Mouse (Mus musculus) heart, adult 2 months (tissue): Measurements from ENCODE around the gene Atxn7l1. TPM values are rescaled to one million over a fixed set of nuclear protein-coding genes. Genes with fewer than 3 reads are reported as not detected.
A peak's percentile ranks its signal among the peaks of the same experiment; 100 is the strongest.

Experiments used
- DNase-seq, 2 experiments: peaks; one replicate each; pipeline ENCODE4 v3.0.0; 2021
- H3K27ac ChIP-seq: fragments of 200-600 bp; 2 replicates; pipeline ENCODE4 v1.8.1; 2022
- H3K27me3 ChIP-seq: fragments of 200-500 bp; 2 replicates; pipeline ENCODE4 v1.6.1; 2012; ENCODE audit warnings: mild to moderate bottlenecking, low read length, inconsistent platforms, mixed read lengths; ENCODE audit not compliant: control insufficient read depth, insufficient read depth
- H3K36me3 ChIP-seq: fragments of 200-500 bp; 2 replicates; pipeline ENCODE4 v1.6.1; 2012; ENCODE audit warnings: low read length, inconsistent platforms; ENCODE audit not compliant: control insufficient read depth, insufficient read depth
- H3K4me1 ChIP-seq: fragments of 200-500 bp; 2 replicates; pipeline ENCODE4 v1.6.1; 2011; ENCODE audit warnings: low read length; ENCODE audit not compliant: control insufficient read depth, insufficient read depth
- H3K4me3 ChIP-seq: fragments of 200-600 bp; 2 replicates; pipeline ENCODE4 v1.8.1; 2022
- H3K79me2 ChIP-seq: fragments of 200-500 bp; replicated peaks from 2 replicates; pipeline ENCODE4 v1.6.1; 2012; ENCODE audit warnings: mild to moderate bottlenecking, inconsistent platforms, low read length, moderate library complexity, mixed read lengths; ENCODE audit not compliant: control insufficient read depth, insufficient read depth
- H3K9ac ChIP-seq: fragments of 200-500 bp; 2 replicates; pipeline ENCODE4 v1.6.1; 2012; ENCODE audit warnings: low read depth, mild to moderate bottlenecking, control low read depth, inconsistent platforms, low read length, mixed read lengths
- CTCF ChIP-seq: fragments of 200-600 bp; IDR thresholded peaks from 2 replicates; pipeline ENCODE4 v1.8.1; 2022; ENCODE audit warnings: antibody characterized with exemption, mild to moderate bottlenecking, moderate library complexity
- EP300 ChIP-seq: fragments of 200-500 bp; IDR thresholded peaks from 2 replicates; pipeline ENCODE4 v1.6.1; 2011; ENCODE audit warnings: low read depth, low read length, control low read depth; ENCODE audit not compliant: insufficient read depth
- POLR2A ChIP-seq: fragments of 200-500 bp; IDR thresholded peaks from 2 replicates; pipeline ENCODE4 v1.6.1; 2011; ENCODE audit warnings: mild to moderate bottlenecking, low read depth, low read length, control low read depth; ENCODE audit not compliant: insufficient read depth
- WGBS: fragments of 180-500 bp; shearing (Covaris S2); methylation state at CpG from one replicate; pipeline ENCODE4 v1.1.7; 2018; 5-methylcytosine and 5-hydroxymethylcytosine counted together
- intact Hi-C: fragments of 180-260 bp; cut with DNase I; formaldehyde crosslinking; loops from one replicate; pipeline ENCODE4 v1.15.1; 2025
- polyA plus RNA-seq: library from polyadenylated mRNA; depleted of rRNA; stranded (reverse); fragments of >200 nt; gene quantifications from 2 replicates; pipeline ENCODE4 v1.2.3, GENCODE M21; 2012
- total RNA-seq, 2 experiments: library from RNA; stranded (reverse); gene quantifications; 2 replicates each; pipeline ENCODE4 v1.2.3; 2021

Gene Atxn7l1
- total and polyA plus RNA-seq, 3 experiments, result 18.8 to 21.6 (median 19.0) TPM

GRCm38 (mm10) chr12:33190633-33191032 is 43.1 kb downstream of the Atxn7l1 start:
- TF ChIP-seq CTCF (no peak), EP300 (no peak), POLR2A (no peak)
- no peak for DNase-seq
- H3K36me3 ChIP-seq, result no peaks in the 10 kb centered on the region; the same call in 1 of the 2 replicates
- no peak overlapping the region for H3K4me3 ChIP-seq
- 62% methylated on average over 6 of the region's 6 CpGs for WGBS
- H3K4me1 ChIP-seq, result peaks cover 7% of the 10 kb centered on the region
- intact Hi-C loops, result no loop called here
- H3K27ac ChIP-seq, result no peak overlapping the region
- no peak overlapping the region for H3K9ac ChIP-seq
- no peaks in the 10 kb centered on the region for H3K27me3 ChIP-seq
- 0 out of 2 replicates have a peak, but pooled peaks cover 2% of the 10 kb centered on the region for H3K79me2 ChIP-seq

DNA sequence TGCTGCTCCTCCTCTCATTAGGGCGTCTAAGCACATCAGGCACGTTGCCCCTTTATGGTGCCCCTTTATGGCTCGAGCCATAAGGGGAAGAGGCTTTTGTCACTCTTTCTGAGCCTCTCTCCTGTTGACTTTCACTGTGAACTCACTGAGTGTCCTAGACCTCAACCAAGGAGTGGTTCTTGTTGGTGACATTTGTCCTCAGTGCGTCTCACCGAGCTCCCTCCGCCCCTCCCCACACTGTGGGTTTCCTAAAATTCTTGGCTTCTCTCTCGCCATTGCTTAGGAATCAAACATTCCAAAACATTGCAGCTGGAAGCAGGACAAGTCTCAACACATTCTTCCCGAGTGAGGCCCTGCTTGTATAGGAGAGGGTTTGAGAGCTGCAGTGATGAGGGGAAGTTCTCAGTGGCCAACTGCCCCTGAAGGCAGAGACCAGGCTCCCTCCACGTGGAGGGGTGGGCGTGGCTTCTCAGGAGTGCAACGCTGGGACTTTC is 46.0 kb downstream of the Atxn7l1 start:
- WGBS, result 27% methylated on average over 11 of the region's 11 CpGs
- H3K4me1 ChIP-seq, result peaks cover 9% of the 10 kb centered on the region
- no peaks in the 10 kb centered on the region for H3K27me3 ChIP-seq
- H3K9ac ChIP-seq, result no peak overlapping the region
- 0 out of 2 replicates have a peak, but pooled peaks cover 2% of the 10 kb centered on the region for H3K79me2 ChIP-seq
- intact Hi-C loops, result no loop called here
- TF ChIP-seq EP300, result no peak
- no peak for TF ChIP-seq CTCF
- TF ChIP-seq POLR2A, result no peak
- DNase-seq, result peak; percentile 31 to 38
- H3K4me3 ChIP-seq, result no peak overlapping the region
- H3K36me3 ChIP-seq, result no peaks in the 10 kb centered on the region
- no peak overlapping the region for H3K27ac ChIP-seq

DNA sequence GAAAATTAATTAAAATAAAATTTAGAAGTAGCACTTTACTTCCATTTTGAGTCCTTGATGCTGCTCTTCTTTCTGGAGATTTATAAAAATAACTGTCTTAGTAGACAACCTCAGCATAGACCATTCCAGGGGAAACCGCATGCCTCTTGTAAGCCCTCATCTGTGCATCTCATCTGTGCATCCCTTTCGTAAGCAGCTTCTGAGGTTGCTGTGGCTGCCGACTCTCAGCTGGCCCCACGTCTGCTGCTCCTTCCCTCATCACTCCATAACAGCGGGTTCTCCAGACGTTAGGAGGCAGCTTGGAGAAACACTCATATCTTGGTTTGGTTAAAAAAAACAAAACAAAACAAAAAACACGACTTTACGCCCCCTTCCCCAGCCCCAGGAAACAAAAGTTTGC is 47.7 kb downstream of the Atxn7l1 start:
- no peak overlapping the region for H3K9ac ChIP-seq
- no peak overlapping the region for H3K4me3 ChIP-seq
- WGBS, result 72% methylated on average over 8 of the region's 8 CpGs
- H3K79me2 ChIP-seq, result no peaks in the 10 kb centered on the region
- H3K27me3 ChIP-seq, result no peaks in the 10 kb centered on the region
- no peaks in the 10 kb centered on the region for H3K36me3 ChIP-seq
- H3K27ac ChIP-seq, result no peak overlapping the region
- intact Hi-C loops, result loop anchor here (5.0 kb wide), 1 partner anchor 52 kb away; no protein-coding TSS in a partner anchor
- TF ChIP-seq EP300 (no peak), POLR2A (no peak), CTCF (no peak)
- no peak for DNase-seq
- peaks cover 9% of the 10 kb centered on the region for H3K4me1 ChIP-seq

- no peak for DNase-seq
- H3K4me3 ChIP-seq, result no peak overlapping the region
- 62% methylated on average over 6 of the region's 6 CpGs for WGBS
These were observed 49.8 kb downstream of the Atxn7l1 start for GRCm38 (mm10) chr12:33197287-33197686.

GRCm38 (mm10) chr12:33197746-33198145 is 50.3 kb downstream of the Atxn7l1 start:
- no peak overlapping the region for H3K4me3 ChIP-seq
- H3K27ac ChIP-seq, result no peak overlapping the region
- TF ChIP-seq POLR2A (no peak), CTCF (no peak), EP300 (no peak)

More at GRCm38 (mm10) chr12:33197287-33197686, 49.8 kb downstream of the Atxn7l1 start:
- Histone ChIP-seq H3K9ac (no peak overlapping the region), H3K79me2 (no peaks in the 10 kb centered on the region), H3K27ac (no peak overlapping the region), H3K4me1 (peaks cover 11% of the 10 kb centered on the region), H3K36me3 (no peaks in the 10 kb centered on the region), H3K27me3 (no peaks in the 10 kb centered on the region)
- intact Hi-C loops, result loop anchor here (5.0 kb wide), 1 partner anchor 50 kb away; no protein-coding TSS in a partner anchor
- TF ChIP-seq POLR2A (no peak), EP300 (no peak), CTCF (no peak)

GRCm38 (mm10) chr12:33201068-33201467 is 53.6 kb downstream of the Atxn7l1 start:
- TF ChIP-seq CTCF (no peak), EP300 (no peak), POLR2A (no peak)
- Histone ChIP-seq H3K4me3 (no peak overlapping the region), H3K27me3 (no peaks in the 10 kb centered on the region), H3K4me1 (peaks cover 4% of the 10 kb centered on the region), H3K9ac (no peak overlapping the region), H3K27ac (no peak overlapping the region), H3K79me2 (no peaks in the 10 kb centered on the region; the same call in 1 of the 2 replicates), H3K36me3 (no peaks in the 10 kb centered on the region)
- no peak for DNase-seq
- intact Hi-C loops, result no loop called here
- 71% methylated on average over 5 of the region's 6 CpGs for WGBS

More at GRCm38 (mm10) chr12:33197746-33198145, 50.3 kb downstream of the Atxn7l1 start:
- peak; percentile 43 to 68 for DNase-seq
- WGBS, result 62% methylated on average over 6 of the region's 6 CpGs
- Histone ChIP-seq H3K79me2 (no peaks in the 10 kb centered on the region), H3K9ac (no peak overlapping the region), H3K27me3 (no peaks in the 10 kb centered on the region), H3K4me1 (peaks cover 11% of the 10 kb centered on the region), H3K36me3 (no peaks in the 10 kb centered on the region)
- intact Hi-C loops, result loop anchor here (5.0 kb wide), 1 partner anchor 50 kb away; no protein-coding TSS in a partner anchor
